Mouse (Mus musculus): ENCODE measurements at regions not wholly inside any gene's neighbourhood (a gene's known extent, or its start where the extent isn't known, plus 50 kb on each side); places are given as distances from the start of the nearest gene placed in this dataset.
A peak's percentile ranks its signal among the peaks of the same experiment; 100 is the strongest.

- DNase-seq (ENCODE audit: low spot score) = no peak
- no peaks in the 10 kb centered on the region for H3K36me3 ChIP-seq
- WGBS = 98% methylated on average over 1 of the region's 1 CpGs
Measured at GRCm38 (mm10) chr13:42412652-42413282, 111.5 kb downstream of the Edn1 start.

GRCm38 (mm10) chr13:42446921-42447320 lies 145.6 kb downstream of the Edn1 start:
- no peak for DNase-seq (ENCODE audit: low spot score)
- H3K4me1 ChIP-seq = no peaks in the 10 kb centered on the region
- H3K27ac ChIP-seq = no peak overlapping the region
- H3K27me3 ChIP-seq (ENCODE audit: low read depth, poor library complexity, severe bottlenecking) = no peaks in the 10 kb centered on the region
- WGBS = 4% methylated on average over 1 of the region's 1 CpGs
- H3K9me3 ChIP-seq (replicated peaks) = no peaks in the 10 kb centered on the region
- H3K36me3 ChIP-seq = no peaks in the 10 kb centered on the region
- H3K4me3 ChIP-seq = no peak overlapping the region

More at GRCm38 (mm10) chr13:42412652-42413282, 111.5 kb downstream of the Edn1 start:
- no peaks in the 10 kb centered on the region for H3K9me3 ChIP-seq (replicated peaks)
- no peak overlapping the region for H3K4me3 ChIP-seq
- no peaks in the 10 kb centered on the region for H3K4me1 ChIP-seq
- no peak overlapping the region for H3K27ac ChIP-seq
- no peaks in the 10 kb centered on the region for H3K27me3 ChIP-seq (ENCODE audit: low read depth, poor library complexity, severe bottlenecking)

- Histone ChIP-seq H3K36me3 (no peaks in the 10 kb centered on the region), H3K4me1 (no peaks in the 10 kb centered on the region), H3K27me3 (ENCODE audit: low read depth, poor library complexity, severe bottlenecking) (no peaks in the 10 kb centered on the region), H3K27ac (no peak overlapping the region), H3K4me3 (no peak overlapping the region), H3K9me3 (replicated peaks) (no peaks in the 10 kb centered on the region)
- DNase-seq (ENCODE audit: low spot score) = no peak
- WGBS = 83% methylated on average over 5 of the region's 5 CpGs
Measured at GRCm38 (mm10) chr13:42453665-42454064, 152.4 kb downstream of the Edn1 start.

- Histone ChIP-seq H3K27me3 (ENCODE audit: low read depth, poor library complexity, severe bottlenecking) (no peaks in the 10 kb centered on the region), H3K36me3 (no peaks in the 10 kb centered on the region), H3K27ac (no peak overlapping the region), H3K9me3 (replicated peaks) (no peaks in the 10 kb centered on the region), H3K4me1 (no peaks in the 10 kb centered on the region), H3K4me3 (no peak overlapping the region)
- DNase-seq (ENCODE audit: low spot score) = no peak
- 89% methylated on average over 3 of the region's 3 CpGs for WGBS
Measured at GRCm38 (mm10) chr13:42459892-42460291, 158.6 kb downstream of the Edn1 start.

- Histone ChIP-seq H3K27me3 (ENCODE audit: low read depth, poor library complexity, severe bottlenecking) (no peaks in the 10 kb centered on the region), H3K4me1 (no peaks in the 10 kb centered on the region), H3K36me3 (no peaks in the 10 kb centered on the region), H3K27ac (no peak overlapping the region), H3K4me3 (no peak overlapping the region), H3K9me3 (replicated peaks) (no peaks in the 10 kb centered on the region)
- no peak for DNase-seq (ENCODE audit: low spot score)
- whole genome bisulfite sequencing = 93% methylated on average over 3 of the region's 3 CpGs
Measured at GRCm38 (mm10) chr13:42478825-42479224, 177.5 kb downstream of the Edn1 start.

GRCm38 (mm10) chr13:42490956-42491680 lies 189.3 kb upstream of the Phactr1 start:
- Histone ChIP-seq H3K4me1 (no peaks in the 10 kb centered on the region), H3K27me3 (ENCODE audit: low read depth, poor library complexity, severe bottlenecking) (no peaks in the 10 kb centered on the region), H3K27ac (no peak overlapping the region), H3K36me3 (no peaks in the 10 kb centered on the region), H3K4me3 (no peak overlapping the region), H3K9me3 (replicated peaks) (no peaks in the 10 kb centered on the region)
- WGBS = 79% methylated on average over 4 of the region's 4 CpGs
- no peak for DNase-seq (ENCODE audit: low spot score)

- Histone ChIP-seq H3K27me3 (ENCODE audit: low read depth, poor library complexity, severe bottlenecking) (no peaks in the 10 kb centered on the region), H3K36me3 (no peaks in the 10 kb centered on the region), H3K4me3 (no peak overlapping the region), H3K9me3 (replicated peaks) (no peaks in the 10 kb centered on the region), H3K27ac (no peak overlapping the region), H3K4me1 (no peaks in the 10 kb centered on the region)
- WGBS = 83% methylated on average over 5 of the region's 5 CpGs
- no peak for DNase-seq (ENCODE audit: low spot score)
Measured at GRCm38 (mm10) chr13:42494371-42494770, 186.1 kb upstream of the Phactr1 start.

- H3K36me3 ChIP-seq = no peaks in the 10 kb centered on the region
- DNase-seq (ENCODE audit: low spot score) = no peak
- no peak overlapping the region for H3K4me3 ChIP-seq
- H3K4me1 ChIP-seq = no peaks in the 10 kb centered on the region
- 82% methylated on average over 4 of the region's 4 CpGs for WGBS
- H3K27ac ChIP-seq = no peak overlapping the region
- H3K9me3 ChIP-seq (replicated peaks) = no peaks in the 10 kb centered on the region
- H3K27me3 ChIP-seq (ENCODE audit: low read depth, poor library complexity, severe bottlenecking) = no peaks in the 10 kb centered on the region
Measured at GRCm38 (mm10) chr13:42498351-42498750, 182.1 kb upstream of the Phactr1 start.

- no peak overlapping the region for H3K4me3 ChIP-seq
- no peaks in the 10 kb centered on the region for H3K36me3 ChIP-seq
- 94% methylated on average over 5 of the region's 5 CpGs for WGBS
- no peaks in the 10 kb centered on the region for H3K9me3 ChIP-seq (replicated peaks)
- H3K27me3 ChIP-seq (ENCODE audit: low read depth, poor library complexity, severe bottlenecking) = no peaks in the 10 kb centered on the region
- no peak for DNase-seq (ENCODE audit: low spot score)
- H3K4me1 ChIP-seq = no peaks in the 10 kb centered on the region
- no peak overlapping the region for H3K27ac ChIP-seq
Measured at GRCm38 (mm10) chr13:42507535-42507934, 172.9 kb upstream of the Phactr1 start.

GRCm38 (mm10) chr13:42518686-42519085 lies 161.7 kb upstream of the Phactr1 start:
- DNase-seq (ENCODE audit: low spot score) = no peak
- H3K36me3 ChIP-seq = no peaks in the 10 kb centered on the region
- H3K4me3 ChIP-seq = no peak overlapping the region

GRCm38 (mm10) chr13:42522553-42522952 lies 157.9 kb upstream of the Phactr1 start:
- no peak for DNase-seq (ENCODE audit: low spot score)
- no peak overlapping the region for H3K27ac ChIP-seq
- H3K4me3 ChIP-seq = no peak overlapping the region
- H3K36me3 ChIP-seq = no peaks in the 10 kb centered on the region
- no peaks in the 10 kb centered on the region for H3K27me3 ChIP-seq (ENCODE audit: low read depth, poor library complexity, severe bottlenecking)
- peaks cover 6% of the 10 kb centered on the region for H3K4me1 ChIP-seq
- H3K9me3 ChIP-seq (replicated peaks) = no peaks in the 10 kb centered on the region

More at GRCm38 (mm10) chr13:42518686-42519085, 161.7 kb upstream of the Phactr1 start:
- Histone ChIP-seq H3K27me3 (ENCODE audit: low read depth, poor library complexity, severe bottlenecking) (peaks cover 6% of the 10 kb centered on the region; the same call in 1 of the 2 replicates), H3K9me3 (replicated peaks) (no peaks in the 10 kb centered on the region), H3K27ac (no peak overlapping the region), H3K4me1 (peaks cover 2% of the 10 kb centered on the region; the same call in 1 of the 2 replicates)
- 77% methylated on average over 4 of the region's 4 CpGs for WGBS

GRCm38 (mm10) chr13:42526163-42526562 lies 154.3 kb upstream of the Phactr1 start:
- Histone ChIP-seq H3K4me1 (peaks cover 3% of the 10 kb centered on the region), H3K27ac (no peak overlapping the region), H3K4me3 (no peak overlapping the region), H3K27me3 (ENCODE audit: low read depth, poor library complexity, severe bottlenecking) (no peaks in the 10 kb centered on the region), H3K9me3 (replicated peaks) (no peaks in the 10 kb centered on the region), H3K36me3 (no peaks in the 10 kb centered on the region)
- DNase-seq (ENCODE audit: low spot score) = no peak
- WGBS = 74% methylated on average over 4 of the region's 4 CpGs

- H3K4me1 ChIP-seq = peaks cover 3% of the 10 kb centered on the region
- no peak overlapping the region for H3K27ac ChIP-seq
- no peak overlapping the region for H3K4me3 ChIP-seq
- 43% methylated on average over 8 of the region's 8 CpGs for WGBS
- no peaks in the 10 kb centered on the region for H3K9me3 ChIP-seq (replicated peaks)
- peak; percentile 35 for DNase-seq (ENCODE audit: low spot score)
- no peaks in the 10 kb centered on the region for H3K27me3 ChIP-seq (ENCODE audit: low read depth, poor library complexity, severe bottlenecking)
- H3K36me3 ChIP-seq = no peaks in the 10 kb centered on the region
Measured at GRCm38 (mm10) chr13:42526966-42527365, 153.5 kb upstream of the Phactr1 start.
